Mouse (Mus musculus) retina, postnatal 7 days (tissue): ENCODE results near the gene Cldn3.

ENCODE experiments used
- DNase-seq: peaks from one replicate; pipeline ENCODE4 v3.0.0-alpha.2; 2012; ENCODE audit warnings: low read depth, low spot score

Gene Cldn3

GRCm38 (mm10) chr5:134965852-134966821 lies 19.9 kb upstream of the Cldn3 start:
- DNase-seq: no peak

- DNase-seq: no peak
Observed at GRCm38 (mm10) chr5:134967164-134967944, 18.7 kb upstream of the Cldn3 start.

GRCm38 (mm10) chr5:134970671-134971070 lies 15.3 kb upstream of the Cldn3 start:
- DNase-seq: no peak

- DNase-seq: no peak
Observed at GRCm38 (mm10) chr5:134973081-134973480, 12.9 kb upstream of the Cldn3 start.

GRCm38 (mm10) chr5:134973526-134973925 lies 12.5 kb upstream of the Cldn3 start:
- DNase-seq: no peak

GRCm38 (mm10) chr5:134974294-134974693 lies 11.7 kb upstream of the Cldn3 start:
- DNase-seq: no peak

GRCm38 (mm10) chr5:134974921-134975320 lies 11.1 kb upstream of the Cldn3 start:
- DNase-seq: no peak

GRCm38 (mm10) chr5:134976164-134976563 lies 9.8 kb upstream of the Cldn3 start:
- no peak for DNase-seq

- no peak for DNase-seq
Observed at GRCm38 (mm10) chr5:134976577-134977250, 9.3 kb upstream of the Cldn3 start.

- no peak for DNase-seq
Observed at GRCm38 (mm10) chr5:134977837-134978236, 8.2 kb upstream of the Cldn3 start.

GRCm38 (mm10) chr5:134981149-134981548 lies 4.9 kb upstream of the Cldn3 start:
- no peak for DNase-seq

GRCm38 (mm10) chr5:134983111-134983510 lies 2.9 kb upstream of the Cldn3 start:
- no peak for DNase-seq

GRCm38 (mm10) chr5:134983771-134984170 lies 2.2 kb upstream of the Cldn3 start:
- no peak for DNase-seq

GRCm38 (mm10) chr5:134986298-134987268 lies 569 bp downstream of the Cldn3 start:
- DNase-seq: no peak

- DNase-seq: no peak
Observed at GRCm38 (mm10) chr5:134989166-134989565, 3.2 kb downstream of the Cldn3 start.

GRCm38 (mm10) chr5:134989741-134990140 lies 3.7 kb downstream of the Cldn3 start:
- no peak for DNase-seq

GRCm38 (mm10) chr5:134992566-134992965 lies 6.6 kb downstream of the Cldn3 start:
- no peak for DNase-seq

GRCm38 (mm10) chr5:134998359-134998758 lies 12.3 kb downstream of the Cldn3 start:
- DNase-seq: no peak

- DNase-seq: no peak
Observed at GRCm38 (mm10) chr5:134999797-135000196, 13.8 kb downstream of the Cldn3 start.

- DNase-seq: no peak
Observed at GRCm38 (mm10) chr5:135000751-135001150, 14.7 kb downstream of the Cldn3 start.

- DNase-seq: no peak
Observed at GRCm38 (mm10) chr5:135001309-135001708, 15.3 kb downstream of the Cldn3 start.
